Mouse (Mus musculus): ENCODE measurements around the gene Enpp1. TPM values are rescaled to one million over a fixed set of nuclear protein-coding genes. Genes with fewer than 3 reads are reported as not detected.

The Enpp1 gene
- polyA plus RNA-seq, 1 experiment, result 0.33 TPM

GRCm38 (mm10) chr10:24609766-24610165 lies 102.2 kb downstream of the Enpp1 start:
- H3K4me1 ChIP-seq (ENCODE audit: control insufficient read depth, insufficient read depth, low read length), result peaks cover 4% of the 10 kb centered on the region; the same call in 1 of the 2 replicates
- TF ChIP-seq POLR2A (IDR thresholded peaks at IDR 0.05; ENCODE audit: control insufficient read depth, low read depth, low read length), result no peak
- TF ChIP-seq CTCF (IDR thresholded peaks at IDR 0.05; ENCODE audit: control insufficient read depth, insufficient read depth, insufficient replicate concordance, low read depth, low read length), result no peak
- H3K4me3 ChIP-seq (ENCODE audit: control insufficient read depth, low read depth, low read length), result no peak overlapping the region
- no peaks in the 10 kb centered on the region for H3K36me3 ChIP-seq (ENCODE audit: control insufficient read depth, insufficient read depth, low read length)
- no peak overlapping the region for H3K27ac ChIP-seq (ENCODE audit: control insufficient read depth, insufficient read depth, low read depth, low read length)
- no peaks in the 10 kb centered on the region for H3K27me3 ChIP-seq (ENCODE audit: control insufficient read depth, insufficient read depth, low read length)

GRCm38 (mm10) chr10:24609146-24609545 lies 102.8 kb downstream of the Enpp1 start:
- TF ChIP-seq POLR2A (IDR thresholded peaks at IDR 0.05; ENCODE audit: control insufficient read depth, low read depth, low read length) (no peak), CTCF (IDR thresholded peaks at IDR 0.05; ENCODE audit: control insufficient read depth, insufficient read depth, insufficient replicate concordance, low read depth, low read length) (no peak)
- no peaks in the 10 kb centered on the region for H3K27me3 ChIP-seq (ENCODE audit: control insufficient read depth, insufficient read depth, low read length)
- peaks cover 4% of the 10 kb centered on the region; the same call in 1 of the 2 replicates for H3K4me1 ChIP-seq (ENCODE audit: control insufficient read depth, insufficient read depth, low read length)
- no peak overlapping the region for H3K4me3 ChIP-seq (ENCODE audit: control insufficient read depth, low read depth, low read length)
- no peaks in the 10 kb centered on the region for H3K36me3 ChIP-seq (ENCODE audit: control insufficient read depth, insufficient read depth, low read length)
- no peak overlapping the region for H3K27ac ChIP-seq (ENCODE audit: control insufficient read depth, insufficient read depth, low read depth, low read length)

- no peak overlapping the region for H3K27ac ChIP-seq (ENCODE audit: control insufficient read depth, insufficient read depth, low read depth, low read length)
- no peak for TF ChIP-seq CTCF (IDR thresholded peaks at IDR 0.05; ENCODE audit: control insufficient read depth, insufficient read depth, insufficient replicate concordance, low read depth, low read length)
- no peak for TF ChIP-seq POLR2A (IDR thresholded peaks at IDR 0.05; ENCODE audit: control insufficient read depth, low read depth, low read length)
- H3K27me3 ChIP-seq (ENCODE audit: control insufficient read depth, insufficient read depth, low read length), result no peaks in the 10 kb centered on the region
- H3K4me1 ChIP-seq (ENCODE audit: control insufficient read depth, insufficient read depth, low read length), result no peaks in the 10 kb centered on the region
- H3K36me3 ChIP-seq (ENCODE audit: control insufficient read depth, insufficient read depth, low read length), result no peaks in the 10 kb centered on the region
- no peak overlapping the region for H3K4me3 ChIP-seq (ENCODE audit: control insufficient read depth, low read depth, low read length)
These were observed 108.2 kb downstream of the Enpp1 start for GRCm38 (mm10) chr10:24603727-24604126.

GRCm38 (mm10) chr10:24603035-24603434 lies 108.9 kb downstream of the Enpp1 start:
- H3K27ac ChIP-seq (ENCODE audit: control insufficient read depth, insufficient read depth, low read depth, low read length), result no peak overlapping the region
- no peaks in the 10 kb centered on the region for H3K4me1 ChIP-seq (ENCODE audit: control insufficient read depth, insufficient read depth, low read length)
- H3K36me3 ChIP-seq (ENCODE audit: control insufficient read depth, insufficient read depth, low read length), result no peaks in the 10 kb centered on the region
- TF ChIP-seq POLR2A (IDR thresholded peaks at IDR 0.05; ENCODE audit: control insufficient read depth, low read depth, low read length) (no peak), CTCF (IDR thresholded peaks at IDR 0.05; ENCODE audit: control insufficient read depth, insufficient read depth, insufficient replicate concordance, low read depth, low read length) (no peak)
- no peak overlapping the region for H3K4me3 ChIP-seq (ENCODE audit: control insufficient read depth, low read depth, low read length)
- H3K27me3 ChIP-seq (ENCODE audit: control insufficient read depth, insufficient read depth, low read length), result no peaks in the 10 kb centered on the region

- H3K4me3 ChIP-seq (ENCODE audit: control insufficient read depth, low read depth, low read length), result no peak overlapping the region
- no peaks in the 10 kb centered on the region for H3K27me3 ChIP-seq (ENCODE audit: control insufficient read depth, insufficient read depth, low read length)
- H3K36me3 ChIP-seq (ENCODE audit: control insufficient read depth, insufficient read depth, low read length), result no peaks in the 10 kb centered on the region
- TF ChIP-seq POLR2A (IDR thresholded peaks at IDR 0.05; ENCODE audit: control insufficient read depth, low read depth, low read length) (no peak), CTCF (IDR thresholded peaks at IDR 0.05; ENCODE audit: control insufficient read depth, insufficient read depth, insufficient replicate concordance, low read depth, low read length) (no peak)
- H3K4me1 ChIP-seq (ENCODE audit: control insufficient read depth, insufficient read depth, low read length), result no peaks in the 10 kb centered on the region; the same call in 1 of the 2 replicates
- no peak overlapping the region for H3K27ac ChIP-seq (ENCODE audit: control insufficient read depth, insufficient read depth, low read depth, low read length)
These were observed 112.2 kb downstream of the Enpp1 start for GRCm38 (mm10) chr10:24599802-24600201.

- Histone ChIP-seq H3K4me3 (ENCODE audit: control insufficient read depth, low read depth, low read length) (no peak overlapping the region), H3K27me3 (ENCODE audit: control insufficient read depth, insufficient read depth, low read length) (no peaks in the 10 kb centered on the region), H3K27ac (ENCODE audit: control insufficient read depth, insufficient read depth, low read depth, low read length) (no peak overlapping the region), H3K36me3 (ENCODE audit: control insufficient read depth, insufficient read depth, low read length) (no peaks in the 10 kb centered on the region), H3K4me1 (ENCODE audit: control insufficient read depth, insufficient read depth, low read length) (no peaks in the 10 kb centered on the region; the same call in 1 of the 2 replicates)
- no peak for TF ChIP-seq POLR2A (IDR thresholded peaks at IDR 0.05; ENCODE audit: control insufficient read depth, low read depth, low read length)
- TF ChIP-seq CTCF (IDR thresholded peaks at IDR 0.05; ENCODE audit: control insufficient read depth, insufficient read depth, insufficient replicate concordance, low read depth, low read length), result no peak
These were observed 113.3 kb downstream of the Enpp1 start for GRCm38 (mm10) chr10:24598693-24599092.

- no peak overlapping the region; the same call in 1 of the 2 replicates for H3K4me3 ChIP-seq (ENCODE audit: control insufficient read depth, low read depth, low read length)
- no peaks in the 10 kb centered on the region; the same call in 1 of the 2 replicates for H3K4me1 ChIP-seq (ENCODE audit: control insufficient read depth, insufficient read depth, low read length)
- H3K27me3 ChIP-seq (ENCODE audit: control insufficient read depth, insufficient read depth, low read length), result no peaks in the 10 kb centered on the region
- H3K27ac ChIP-seq (ENCODE audit: control insufficient read depth, insufficient read depth, low read depth, low read length), result no peak overlapping the region
- no peaks in the 10 kb centered on the region for H3K36me3 ChIP-seq (ENCODE audit: control insufficient read depth, insufficient read depth, low read length)
- TF ChIP-seq POLR2A (IDR thresholded peaks at IDR 0.05; ENCODE audit: control insufficient read depth, low read depth, low read length) (no peak), CTCF (IDR thresholded peaks at IDR 0.05; ENCODE audit: control insufficient read depth, insufficient read depth, insufficient replicate concordance, low read depth, low read length) (no peak)
These were observed 114.2 kb downstream of the Enpp1 start for GRCm38 (mm10) chr10:24597789-24598188.
